Mouse (Mus musculus): ENCODE data around the gene 9230112D13Rik. TPM values are rescaled to one million over a fixed set of nuclear protein-coding genes. Genes with fewer than 3 reads are reported as not detected.

Gene 9230112D13Rik
- polyA plus RNA-seq, 1 experiment from 2014 or later: not detected

- peaks cover 15% of the 10 kb centered on the region for H3K4me1 ChIP-seq (replicated peaks; ENCODE audit: control insufficient read depth, insufficient read depth, low read length)
- no peak overlapping the region for H3K9ac ChIP-seq (ENCODE audit: low read length)
- H3K9me3 ChIP-seq (ENCODE audit: control insufficient read depth, low read length): no peaks in the 10 kb centered on the region
- H3K4me2 ChIP-seq (ENCODE audit: low read depth, low read length): 0 out of 2 replicates have a peak overlapping the region, but pooled peaks have one; percentile 27
- no peak for ATAC-seq (ENCODE audit: low read depth)
- H3K27ac ChIP-seq (ENCODE audit: low read length): peak overlapping the region; percentile 17
- peaks cover 6% of the 10 kb centered on the region; the same call in 1 of the 2 replicates for H3K27me3 ChIP-seq (ENCODE audit: control insufficient read depth, insufficient read depth, low read depth, low read length)
- H3K4me3 ChIP-seq (ENCODE audit: low read length): no peak overlapping the region
- no peaks in the 10 kb centered on the region for H3K36me3 ChIP-seq (ENCODE audit: control insufficient read depth, insufficient read depth, low read length)
- WGBS: 31% methylated on average over 4 of the region's 4 CpGs
These were observed 14.3 kb downstream of the 9230112D13Rik start for GRCm38 (mm10) chr14:34508187-34508840.

GRCm38 (mm10) chr14:34505309-34505708 lies 17.3 kb downstream of the 9230112D13Rik start:
- no peak overlapping the region for H3K4me3 ChIP-seq (ENCODE audit: low read length)
- H3K27me3 ChIP-seq (ENCODE audit: control insufficient read depth, insufficient read depth, low read depth, low read length): peaks cover 2% of the 10 kb centered on the region; the same call in 1 of the 2 replicates
- H3K9me3 ChIP-seq (ENCODE audit: control insufficient read depth, low read length): no peaks in the 10 kb centered on the region
- H3K36me3 ChIP-seq (ENCODE audit: control insufficient read depth, insufficient read depth, low read length): no peaks in the 10 kb centered on the region
- no peak overlapping the region for H3K4me2 ChIP-seq (ENCODE audit: low read depth, low read length)
- no peak overlapping the region for H3K27ac ChIP-seq (ENCODE audit: low read length)
- peaks cover 20% of the 10 kb centered on the region for H3K4me1 ChIP-seq (replicated peaks; ENCODE audit: control insufficient read depth, insufficient read depth, low read length)
- no peak overlapping the region for H3K9ac ChIP-seq (ENCODE audit: low read length)
- 66% methylated on average over 7 of the region's 7 CpGs for WGBS
- no peak for ATAC-seq (ENCODE audit: low read depth)

- 70% methylated on average over 5 of the region's 5 CpGs for WGBS
- Histone ChIP-seq H3K36me3 (ENCODE audit: control insufficient read depth, insufficient read depth, low read length) (no peaks in the 10 kb centered on the region), H3K4me3 (ENCODE audit: low read length) (no peak overlapping the region), H3K9ac (ENCODE audit: low read length) (no peak overlapping the region), H3K4me2 (ENCODE audit: low read depth, low read length) (no peak overlapping the region), H3K27ac (ENCODE audit: low read length) (no peak overlapping the region), H3K9me3 (ENCODE audit: control insufficient read depth, low read length) (no peaks in the 10 kb centered on the region), H3K4me1 (replicated peaks; ENCODE audit: control insufficient read depth, insufficient read depth, low read length) (peaks cover 29% of the 10 kb centered on the region), H3K27me3 (ENCODE audit: control insufficient read depth, insufficient read depth, low read depth, low read length) (peaks cover 2% of the 10 kb centered on the region; the same call in 1 of the 2 replicates)
- ATAC-seq (ENCODE audit: low read depth): no peak
These were observed 18.2 kb downstream of the 9230112D13Rik start for GRCm38 (mm10) chr14:34504377-34504776.

GRCm38 (mm10) chr14:34503759-34504158 lies 18.8 kb downstream of the 9230112D13Rik start:
- 51% methylated on average over 6 of the region's 6 CpGs for WGBS
- Histone ChIP-seq H3K9ac (ENCODE audit: low read length) (peak overlapping the region; percentile 16; the same call in 1 of the 2 replicates), H3K27ac (ENCODE audit: low read length) (no peak overlapping the region), H3K4me3 (ENCODE audit: low read length) (no peak overlapping the region; the same call in 1 of the 2 replicates), H3K4me2 (ENCODE audit: low read depth, low read length) (peak overlapping the region; percentile 68), H3K36me3 (ENCODE audit: control insufficient read depth, insufficient read depth, low read length) (no peaks in the 10 kb centered on the region), H3K4me1 (replicated peaks; ENCODE audit: control insufficient read depth, insufficient read depth, low read length) (peaks cover 31% of the 10 kb centered on the region), H3K9me3 (ENCODE audit: control insufficient read depth, low read length) (no peaks in the 10 kb centered on the region), H3K27me3 (ENCODE audit: control insufficient read depth, insufficient read depth, low read depth, low read length) (peaks cover 2% of the 10 kb centered on the region; the same call in 1 of the 2 replicates)
- ATAC-seq (ENCODE audit: low read depth): no peak

- Histone ChIP-seq H3K9me3 (ENCODE audit: control insufficient read depth, low read length) (no peaks in the 10 kb centered on the region), H3K4me1 (replicated peaks; ENCODE audit: control insufficient read depth, insufficient read depth, low read length) (peaks cover 31% of the 10 kb centered on the region), H3K9ac (ENCODE audit: low read length) (peak within 1 kb of the TSS; percentile 97), H3K27ac (ENCODE audit: low read length) (peak within 1 kb of the TSS; percentile 96), H3K4me2 (ENCODE audit: low read depth, low read length) (peak within 1 kb of the TSS; percentile 68), H3K4me3 (ENCODE audit: low read length) (peak within 1 kb of the TSS; percentile 84), H3K36me3 (ENCODE audit: control insufficient read depth, insufficient read depth, low read length) (no peaks in the 10 kb centered on the region), H3K27me3 (ENCODE audit: control insufficient read depth, insufficient read depth, low read depth, low read length) (peaks cover 2% of the 10 kb centered on the region; the same call in 1 of the 2 replicates)
- WGBS: 5% methylated on average over 15 of the region's 15 CpGs
- ATAC-seq (ENCODE audit: low read depth): no peak
These were observed 19.3 kb downstream of the 9230112D13Rik start, which contains the start of gene Bmpr1a for GRCm38 (mm10) chr14:34503325-34503647. TSS of gene Bmpr1a (minus strand) at chr14:34503341.

GRCm38 (mm10) chr14:34502475-34503324 lies 19.9 kb downstream of the 9230112D13Rik start:
- Histone ChIP-seq H3K27ac (ENCODE audit: low read length) (peak overlapping the region; percentile 96), H3K9ac (ENCODE audit: low read length) (peak overlapping the region; percentile 97), H3K36me3 (ENCODE audit: control insufficient read depth, insufficient read depth, low read length) (no peaks in the 10 kb centered on the region), H3K4me2 (ENCODE audit: low read depth, low read length) (peak overlapping the region; percentile 68), H3K4me3 (ENCODE audit: low read length) (peak overlapping the region; percentile 84), H3K9me3 (ENCODE audit: control insufficient read depth, low read length) (no peaks in the 10 kb centered on the region), H3K4me1 (replicated peaks; ENCODE audit: control insufficient read depth, insufficient read depth, low read length) (peaks cover 33% of the 10 kb centered on the region), H3K27me3 (ENCODE audit: control insufficient read depth, insufficient read depth, low read depth, low read length) (peaks cover 2% of the 10 kb centered on the region; the same call in 1 of the 2 replicates)
- peak; percentile 90 for ATAC-seq (ENCODE audit: low read depth)
- under 1% methylated on average over 77 of the region's 115 CpGs for WGBS

GRCm38 (mm10) chr14:34501804-34502474 lies 20.7 kb downstream of the 9230112D13Rik start:
- WGBS: 0% methylated on average over 56 of the region's 77 CpGs
- no peaks in the 10 kb centered on the region for H3K9me3 ChIP-seq (ENCODE audit: control insufficient read depth, low read length)
- no peaks in the 10 kb centered on the region for H3K36me3 ChIP-seq (ENCODE audit: control insufficient read depth, insufficient read depth, low read length)
- H3K4me3 ChIP-seq (ENCODE audit: low read length): peak overlapping the region; percentile 84
- H3K4me1 ChIP-seq (replicated peaks; ENCODE audit: control insufficient read depth, insufficient read depth, low read length): peaks cover 37% of the 10 kb centered on the region
- H3K9ac ChIP-seq (ENCODE audit: low read length): peak overlapping the region; percentile 96
- ATAC-seq (ENCODE audit: low read depth): peak; percentile 47
- peak overlapping the region; percentile 68 for H3K4me2 ChIP-seq (ENCODE audit: low read depth, low read length)
- peaks cover 2% of the 10 kb centered on the region; the same call in 1 of the 2 replicates for H3K27me3 ChIP-seq (ENCODE audit: control insufficient read depth, insufficient read depth, low read depth, low read length)
- H3K27ac ChIP-seq (ENCODE audit: low read length): peak overlapping the region; percentile 96

- H3K36me3 ChIP-seq (ENCODE audit: control insufficient read depth, insufficient read depth, low read length): no peaks in the 10 kb centered on the region
- H3K27me3 ChIP-seq (ENCODE audit: control insufficient read depth, insufficient read depth, low read depth, low read length): peaks cover 2% of the 10 kb centered on the region; the same call in 1 of the 2 replicates
- peak overlapping the region; percentile 84 for H3K4me3 ChIP-seq (ENCODE audit: low read length)
- H3K9ac ChIP-seq (ENCODE audit: low read length): peak overlapping the region; percentile 96
- under 1% methylated on average over 16 of the region's 16 CpGs for WGBS
- ATAC-seq (ENCODE audit: low read depth): no peak
- H3K9me3 ChIP-seq (ENCODE audit: control insufficient read depth, low read length): no peaks in the 10 kb centered on the region
- H3K4me1 ChIP-seq (replicated peaks; ENCODE audit: control insufficient read depth, insufficient read depth, low read length): peaks cover 37% of the 10 kb centered on the region
- peak overlapping the region; percentile 68 for H3K4me2 ChIP-seq (ENCODE audit: low read depth, low read length)
- peak overlapping the region; percentile 96 for H3K27ac ChIP-seq (ENCODE audit: low read length)
These were observed 21.2 kb downstream of the 9230112D13Rik start for GRCm38 (mm10) chr14:34501447-34501803.

Data from lung, embryonic 16.5 days (tissue).